Mouse (Mus musculus): ENCODE measurements around the gene Zc3h15. TPM values are rescaled to one million over a fixed set of nuclear protein-coding genes. Genes with fewer than 3 reads are reported as not detected.

Zc3h15 gene
- polyA plus RNA-seq, 1 experiment from 2014 or later = 145 TPM

DNA sequence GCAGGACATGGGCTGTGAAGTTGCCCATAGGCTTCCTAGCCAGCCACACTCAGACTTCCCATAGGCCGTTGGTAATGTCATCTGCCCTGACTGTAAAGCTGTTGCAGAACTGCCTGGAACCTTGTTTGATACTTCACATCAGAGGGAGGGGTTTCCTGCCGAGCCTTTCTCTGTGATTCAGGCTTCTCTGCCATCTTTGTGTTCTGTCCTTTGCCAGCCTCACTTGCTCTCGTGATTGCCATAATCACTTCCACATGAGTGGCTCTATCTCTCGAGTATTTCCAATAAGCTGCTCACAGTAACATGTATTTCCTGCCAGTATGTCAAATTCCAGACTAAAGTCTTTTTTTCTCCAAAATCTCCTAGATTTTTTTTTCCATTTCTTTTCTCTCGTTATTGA lies 31.4 kb downstream of the Zc3h15 start:
- ATAC-seq = no peak
- Histone ChIP-seq H3K36me3 (no peaks in the 10 kb centered on the region), H3K4me2 (replicated peaks) (no peak overlapping the region), H3K9ac (no peak overlapping the region), H3K4me1 (replicated peaks) (no peaks in the 10 kb centered on the region), H3K9me3 (no peaks in the 10 kb centered on the region), H3K27ac (no peak overlapping the region), H3K4me3 (replicated peaks) (no peak overlapping the region), H3K27me3 (replicated peaks) (no peaks in the 10 kb centered on the region)
- 64% methylated on average over 5 of the region's 5 CpGs for WGBS

DNA sequence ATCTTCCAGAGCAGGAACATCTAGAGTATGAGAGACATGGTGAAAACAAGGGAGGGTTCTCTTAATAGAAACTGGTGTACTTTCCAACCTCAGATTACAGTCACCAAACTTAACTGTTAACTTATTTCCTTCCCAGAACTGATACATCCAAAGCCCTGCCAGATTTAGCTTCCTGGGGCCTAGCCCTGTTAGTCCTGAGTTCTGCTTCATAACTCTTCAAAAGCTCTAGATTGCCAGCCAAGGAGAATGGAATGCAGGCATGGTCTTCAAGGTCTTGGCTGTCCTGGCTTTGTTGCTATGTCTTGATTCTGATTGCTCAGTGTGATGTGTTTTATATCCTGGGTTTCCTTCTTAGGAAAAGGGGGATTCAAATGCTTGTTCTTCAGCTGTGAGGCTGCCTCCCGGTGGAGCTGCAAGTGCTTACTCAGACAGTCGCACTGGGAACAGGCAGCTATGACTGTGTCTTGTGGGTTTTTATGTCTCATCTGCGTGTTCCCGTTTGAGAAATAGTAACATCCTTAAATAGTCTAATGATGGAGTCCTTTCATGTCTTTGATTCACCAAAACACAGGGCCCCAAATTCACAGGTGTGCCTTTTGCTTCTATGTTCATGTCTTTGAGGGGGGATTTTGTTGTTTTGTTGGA lies 32.1 kb downstream of the Zc3h15 start:
- 72% methylated on average over 4 of the region's 4 CpGs for WGBS
- no peaks in the 10 kb centered on the region for H3K36me3 ChIP-seq
- H3K4me2 ChIP-seq (replicated peaks) = no peak overlapping the region
- H3K4me3 ChIP-seq (replicated peaks) = no peak overlapping the region
- no peak overlapping the region for H3K9ac ChIP-seq
- no peaks in the 10 kb centered on the region for H3K9me3 ChIP-seq
- no peak overlapping the region for H3K27ac ChIP-seq
- no peak for ATAC-seq
- peaks cover 3% of the 10 kb centered on the region; the same call in 1 of the 2 replicates for H3K4me1 ChIP-seq (replicated peaks)
- H3K27me3 ChIP-seq (replicated peaks) = no peaks in the 10 kb centered on the region

DNA sequence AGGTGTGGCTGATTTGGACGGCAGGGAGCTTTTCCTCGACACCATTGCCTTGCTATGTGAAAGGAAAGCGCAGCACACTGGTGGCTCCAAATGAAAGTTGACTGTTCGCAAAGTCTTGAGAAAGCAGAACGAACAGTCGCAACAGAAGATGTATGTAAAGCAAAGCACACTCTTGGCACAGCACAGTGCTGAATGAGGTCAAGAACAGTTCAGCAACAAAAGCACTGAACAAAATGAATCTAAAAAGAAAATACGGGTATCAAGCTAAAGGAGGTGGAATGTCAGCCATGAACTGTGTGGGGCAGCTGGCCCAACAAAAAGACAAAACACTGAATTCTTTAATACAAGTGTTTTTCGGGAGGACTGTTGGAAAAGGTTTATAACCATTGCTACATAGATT lies 37.1 kb downstream of the Zc3h15 start:
- peaks cover 5% of the 10 kb centered on the region; the same call in 1 of the 2 replicates for H3K4me1 ChIP-seq (replicated peaks)
- no peaks in the 10 kb centered on the region for H3K36me3 ChIP-seq
- no peak overlapping the region for H3K4me2 ChIP-seq (replicated peaks)
- no peak overlapping the region for H3K27ac ChIP-seq
- no peaks in the 10 kb centered on the region for H3K9me3 ChIP-seq
- WGBS = 61% methylated on average over 8 of the region's 8 CpGs
- ATAC-seq = peak; percentile 37
- no peaks in the 10 kb centered on the region for H3K27me3 ChIP-seq (replicated peaks)
- H3K4me3 ChIP-seq (replicated peaks) = no peak overlapping the region
- H3K9ac ChIP-seq = no peak overlapping the region

DNA sequence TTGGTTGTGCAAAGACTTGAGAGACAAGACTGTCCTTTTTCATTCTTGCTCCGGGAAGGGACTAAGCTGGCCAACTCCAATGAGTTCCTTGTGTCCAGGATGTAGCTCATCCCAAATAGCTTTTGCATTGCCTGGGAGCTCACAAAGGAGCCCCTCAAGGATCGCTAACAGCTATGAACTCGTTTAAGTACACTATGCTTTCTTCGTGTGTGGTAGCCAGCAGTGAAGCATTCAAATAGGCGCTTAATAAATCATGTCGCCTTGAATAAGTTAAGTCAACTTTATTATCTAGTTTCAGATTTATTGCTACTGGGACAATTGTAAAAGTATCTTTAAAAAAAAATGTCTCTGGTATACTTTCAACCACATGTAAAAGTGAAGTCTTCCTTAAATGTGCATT lies 37.5 kb downstream of the Zc3h15 start:
- H3K4me3 ChIP-seq (replicated peaks) = no peak overlapping the region
- no peak overlapping the region for H3K27ac ChIP-seq
- no peak overlapping the region for H3K9ac ChIP-seq
- ATAC-seq = peak; percentile 32
- peaks cover 5% of the 10 kb centered on the region; the same call in 1 of the 2 replicates for H3K4me1 ChIP-seq (replicated peaks)
- 38% methylated on average over 6 of the region's 6 CpGs for WGBS
- H3K4me2 ChIP-seq (replicated peaks) = no peak overlapping the region
- no peaks in the 10 kb centered on the region for H3K9me3 ChIP-seq
- no peaks in the 10 kb centered on the region for H3K36me3 ChIP-seq
- no peaks in the 10 kb centered on the region for H3K27me3 ChIP-seq (replicated peaks)

DNA sequence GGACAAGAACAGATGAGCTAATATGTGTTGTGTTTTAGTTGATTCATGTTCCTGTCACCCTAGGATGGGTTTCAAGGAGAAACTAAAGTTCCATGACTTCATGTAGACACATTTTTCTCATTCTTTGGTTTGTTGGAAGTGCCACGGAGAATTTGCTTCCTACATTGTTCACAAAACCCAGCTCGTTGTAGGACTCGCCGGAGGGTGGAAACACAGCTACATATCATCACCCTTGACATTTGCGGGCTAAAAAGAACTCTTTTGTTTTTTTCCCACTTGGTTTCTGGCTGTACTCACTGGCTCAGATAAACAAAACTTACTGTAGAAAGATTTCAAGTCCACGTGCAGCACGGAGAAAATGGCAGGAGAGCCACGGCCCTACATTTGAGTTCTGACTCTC lies 38.0 kb downstream of the Zc3h15 start:
- no peaks in the 10 kb centered on the region for H3K27me3 ChIP-seq (replicated peaks)
- peak; percentile 45; the same call in 1 of the 2 replicates for ATAC-seq
- H3K27ac ChIP-seq = no peak overlapping the region
- H3K9me3 ChIP-seq = no peaks in the 10 kb centered on the region
- H3K9ac ChIP-seq = no peak overlapping the region
- H3K4me3 ChIP-seq (replicated peaks) = no peak overlapping the region
- WGBS = 28% methylated on average over 8 of the region's 8 CpGs
- peaks cover 5% of the 10 kb centered on the region; the same call in 1 of the 2 replicates for H3K4me1 ChIP-seq (replicated peaks)
- no peak overlapping the region for H3K4me2 ChIP-seq (replicated peaks)
- no peaks in the 10 kb centered on the region for H3K36me3 ChIP-seq

DNA sequence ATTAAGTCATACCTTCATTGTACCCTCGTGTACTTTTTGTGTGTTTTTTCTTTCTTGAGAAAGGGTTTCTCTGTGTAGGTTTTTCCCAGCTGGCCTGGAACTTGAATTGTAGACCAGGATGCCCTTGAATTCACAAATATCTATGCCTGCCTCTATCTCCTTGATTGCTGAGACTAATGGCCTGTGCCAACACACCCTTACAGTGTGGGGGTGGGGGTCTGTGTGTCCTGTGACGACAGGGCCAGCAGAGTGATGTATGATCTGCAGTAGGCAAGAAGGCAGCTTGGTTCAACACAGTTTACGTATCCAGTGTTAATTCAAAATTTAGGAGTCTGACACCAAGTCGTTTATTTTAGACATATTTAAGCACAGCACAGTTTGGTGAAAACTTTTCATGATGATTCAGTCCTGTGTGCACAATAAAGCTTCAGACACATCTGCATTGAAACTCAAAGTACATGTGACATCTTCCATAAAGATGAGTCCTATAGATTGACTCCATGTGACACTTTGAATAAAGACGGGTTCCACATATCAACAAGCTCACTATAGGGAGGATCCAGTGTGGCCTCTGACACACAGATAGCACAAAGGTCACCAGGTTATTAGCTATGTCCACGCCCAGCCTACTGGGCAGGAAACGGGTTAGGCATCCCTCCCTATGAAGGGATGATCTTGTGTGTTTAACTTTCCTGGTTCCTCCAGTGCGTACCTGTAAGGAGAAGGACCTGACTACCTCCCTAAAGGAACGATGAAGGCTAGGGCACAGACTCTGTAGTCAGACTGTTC lies 39.7 kb downstream of the Zc3h15 start:
- WGBS = 65% methylated on average over 9 of the region's 9 CpGs
- Histone ChIP-seq H3K36me3 (no peaks in the 10 kb centered on the region), H3K27me3 (replicated peaks) (no peaks in the 10 kb centered on the region), H3K9ac (no peak overlapping the region), H3K4me1 (replicated peaks) (peaks cover 5% of the 10 kb centered on the region; the same call in 1 of the 2 replicates), H3K4me2 (replicated peaks) (no peak overlapping the region), H3K4me3 (replicated peaks) (no peak overlapping the region), H3K27ac (no peak overlapping the region), H3K9me3 (no peaks in the 10 kb centered on the region)
- ATAC-seq = peak; percentile 32; the same call in 1 of the 2 replicates

DNA sequence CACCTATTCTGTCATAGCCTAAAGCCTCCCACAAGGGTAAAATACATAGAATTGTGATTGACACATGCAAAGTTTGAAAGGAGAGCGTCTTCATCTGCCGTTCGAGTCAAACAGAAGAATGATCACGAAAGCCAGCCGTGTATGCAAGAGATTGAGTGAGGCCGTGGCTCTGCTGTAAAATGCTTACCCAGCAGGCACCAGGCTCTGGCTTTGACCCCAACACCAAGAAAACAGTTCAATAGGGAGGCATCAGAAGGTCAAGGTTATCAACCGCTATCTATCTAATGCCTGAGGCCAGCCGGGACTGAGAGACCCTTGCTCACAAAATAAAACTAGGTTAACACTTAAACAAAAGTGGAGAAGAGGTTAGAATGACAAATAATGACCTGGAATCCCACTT lies 40.5 kb downstream of the Zc3h15 start:
- ATAC-seq = no peak
- Histone ChIP-seq H3K4me1 (replicated peaks) (peaks cover 5% of the 10 kb centered on the region; the same call in 1 of the 2 replicates), H3K4me2 (replicated peaks) (no peak overlapping the region), H3K9ac (no peak overlapping the region), H3K27me3 (replicated peaks) (no peaks in the 10 kb centered on the region), H3K4me3 (replicated peaks) (no peak overlapping the region), H3K9me3 (no peaks in the 10 kb centered on the region), H3K36me3 (no peaks in the 10 kb centered on the region), H3K27ac (no peak overlapping the region)
- WGBS = 72% methylated on average over 8 of the region's 8 CpGs

DNA sequence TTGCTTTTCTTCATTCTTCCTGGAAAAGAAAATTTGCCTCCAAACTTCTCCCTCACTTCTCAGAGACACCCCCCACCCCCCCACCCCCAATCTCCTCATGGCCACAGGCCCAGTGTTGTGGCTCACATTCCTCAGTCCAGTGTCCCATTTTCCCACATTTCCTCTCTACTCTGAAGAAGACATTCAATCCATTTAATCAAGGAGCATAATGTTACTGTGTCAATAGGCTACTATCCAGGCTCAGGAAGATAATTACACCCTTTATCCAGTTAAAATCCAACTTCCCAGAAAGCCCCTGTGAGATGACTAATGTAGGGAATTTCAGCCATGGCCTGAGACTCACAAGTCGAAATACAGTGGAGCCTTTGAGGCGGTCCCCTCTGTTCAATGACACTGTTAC lies 46.1 kb downstream of the Zc3h15 start:
- Histone ChIP-seq H3K4me3 (replicated peaks) (no peak overlapping the region), H3K4me1 (replicated peaks) (no peaks in the 10 kb centered on the region), H3K27ac (no peak overlapping the region), H3K9ac (no peak overlapping the region), H3K36me3 (no peaks in the 10 kb centered on the region), H3K27me3 (replicated peaks) (no peaks in the 10 kb centered on the region), H3K4me2 (replicated peaks) (no peak overlapping the region), H3K9me3 (no peaks in the 10 kb centered on the region)
- ATAC-seq = peak; percentile 39; the same call in 1 of the 2 replicates
- WGBS = 63% methylated on average over 2 of the region's 2 CpGs

DNA sequence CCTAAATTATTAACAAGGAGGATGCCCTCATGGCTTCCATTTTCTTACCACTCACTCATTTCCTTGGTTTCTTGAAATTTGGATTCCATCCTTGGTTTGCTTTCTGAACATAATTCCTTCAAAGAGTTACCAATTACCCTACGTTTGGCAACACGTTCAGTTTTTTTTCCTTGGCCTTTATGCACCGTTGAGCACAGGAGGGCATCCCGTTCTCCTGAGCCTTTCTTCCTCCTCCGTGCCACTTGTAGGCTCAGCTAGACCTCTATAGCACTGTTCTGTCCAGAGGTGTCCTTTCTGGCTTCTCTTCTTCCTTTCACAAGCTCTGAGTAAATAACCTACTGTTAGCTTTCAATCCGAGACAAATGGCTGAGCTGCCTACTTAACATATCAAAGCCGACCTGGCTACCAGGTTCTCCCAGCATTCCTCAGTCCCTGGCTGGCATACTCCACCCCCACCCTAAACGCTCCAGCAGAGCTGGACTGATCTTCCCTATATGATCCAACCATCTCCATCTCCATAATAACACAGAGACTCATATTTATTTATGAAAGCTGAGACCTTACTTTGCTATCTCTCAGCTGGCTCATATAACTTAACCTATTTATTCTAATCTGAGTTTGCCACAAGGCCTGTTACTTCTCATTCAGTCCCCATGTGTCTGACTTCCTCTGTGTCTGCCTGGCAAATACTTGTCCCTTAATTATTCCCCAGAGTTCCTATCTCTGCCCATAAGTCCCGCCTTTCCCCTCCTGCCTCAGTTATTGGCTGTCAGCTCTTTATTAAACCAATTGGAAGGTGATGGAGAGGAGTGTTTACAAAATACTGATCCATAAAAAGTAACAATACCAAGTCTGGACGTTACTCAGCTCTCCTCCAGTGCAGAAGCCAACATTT lies 48.7 kb downstream of the Zc3h15 start:
- WGBS = 43% methylated on average over 10 of the region's 10 CpGs
- no peaks in the 10 kb centered on the region for H3K36me3 ChIP-seq
- no peak overlapping the region for H3K4me2 ChIP-seq (replicated peaks)
- no peak overlapping the region for H3K9ac ChIP-seq
- H3K4me3 ChIP-seq (replicated peaks) = no peak overlapping the region
- no peaks in the 10 kb centered on the region for H3K27me3 ChIP-seq (replicated peaks)
- H3K27ac ChIP-seq = no peak overlapping the region
- no peak for ATAC-seq
- no peaks in the 10 kb centered on the region for H3K9me3 ChIP-seq
- no peaks in the 10 kb centered on the region for H3K4me1 ChIP-seq (replicated peaks)

DNA sequence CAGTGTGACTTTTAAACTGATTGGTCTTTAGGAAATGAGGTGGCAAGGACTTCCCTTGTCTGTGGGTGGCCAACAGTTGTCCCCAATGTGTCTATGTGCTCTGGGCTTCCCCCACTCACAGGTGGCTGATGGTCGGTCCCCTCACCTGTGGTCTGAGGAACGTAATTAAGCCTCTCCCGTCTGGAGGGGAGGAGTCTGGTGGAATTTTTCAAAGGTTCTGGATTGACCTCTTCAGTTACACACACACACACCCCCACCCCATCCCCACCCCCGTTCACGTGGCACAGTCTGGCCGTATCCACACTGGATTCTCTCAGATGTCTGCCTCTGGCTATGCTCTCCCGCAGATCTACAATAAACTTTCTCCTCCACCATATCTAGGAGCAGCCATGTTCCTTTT lies 49.8 kb downstream of the Zc3h15 start:
- Histone ChIP-seq H3K36me3 (no peaks in the 10 kb centered on the region), H3K4me2 (replicated peaks) (no peak overlapping the region), H3K27me3 (replicated peaks) (no peaks in the 10 kb centered on the region), H3K9me3 (no peaks in the 10 kb centered on the region), H3K9ac (no peak overlapping the region), H3K27ac (no peak overlapping the region), H3K4me1 (replicated peaks) (no peaks in the 10 kb centered on the region), H3K4me3 (replicated peaks) (no peak overlapping the region)
- WGBS = 70% methylated on average over 7 of the region's 7 CpGs
- no peak for ATAC-seq

DNA sequence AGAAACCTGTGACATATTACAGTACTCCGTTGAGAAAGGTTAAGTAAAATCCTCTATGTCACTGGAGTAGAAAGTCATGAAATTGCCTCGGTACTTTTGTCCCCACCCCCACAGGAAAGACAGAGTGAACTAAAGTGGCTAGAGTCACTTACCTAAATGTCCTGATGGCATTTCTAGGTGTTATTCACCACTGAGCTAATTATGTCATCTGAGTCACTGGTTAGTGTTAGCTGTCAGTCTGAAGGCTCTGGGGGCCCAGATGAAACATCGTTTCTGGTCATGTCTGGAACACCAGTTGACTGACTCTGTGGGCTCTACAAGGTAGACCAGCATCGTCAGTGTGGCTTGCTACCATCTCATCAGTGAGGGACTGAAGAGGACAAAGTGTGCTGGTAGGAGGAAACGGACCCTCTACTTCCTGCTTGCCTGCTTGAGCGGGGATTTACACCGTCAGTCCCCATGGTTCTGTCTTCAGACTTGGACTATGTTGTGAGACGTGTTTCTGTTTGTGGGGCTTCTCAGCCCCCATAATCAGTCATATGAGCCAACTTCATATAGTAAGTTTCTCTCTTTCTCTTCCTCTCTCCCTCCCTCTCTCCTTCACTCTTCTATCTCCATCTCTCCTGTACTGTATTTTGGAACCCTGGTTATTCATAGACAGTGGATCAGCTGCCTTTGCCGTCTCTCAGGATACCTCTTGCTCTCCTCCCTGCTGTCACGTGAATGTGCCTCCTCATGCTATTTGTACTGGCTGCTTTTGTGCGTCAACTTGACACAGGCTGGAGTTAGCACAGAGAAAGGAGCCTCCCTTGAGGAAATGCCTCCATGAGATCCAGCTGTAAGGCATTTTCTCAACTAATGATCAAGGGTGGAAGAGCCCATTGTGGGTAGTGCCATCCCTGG lies 51.4 kb downstream of the Zc3h15 start:
- Histone ChIP-seq H3K9ac (no peak overlapping the region), H3K36me3 (no peaks in the 10 kb centered on the region), H3K4me2 (replicated peaks) (no peak overlapping the region), H3K4me3 (replicated peaks) (no peak overlapping the region), H3K9me3 (no peaks in the 10 kb centered on the region), H3K27me3 (replicated peaks) (no peaks in the 10 kb centered on the region), H3K27ac (no peak overlapping the region), H3K4me1 (replicated peaks) (no peaks in the 10 kb centered on the region)
- ATAC-seq = no peak
- WGBS = 78% methylated on average over 11 of the region's 11 CpGs

Data from intestine, embryonic 15.5 days (tissue).